Mouse (Mus musculus) lung, embryonic 15.5 days (tissue): Measurements from ENCODE around the gene Tnfrsf19. TPM values are rescaled to one million over a fixed set of nuclear protein-coding genes. Genes with fewer than 3 reads are reported as not detected.

Source experiments
- ATAC-seq: fragments of 200-750 bp; cut with Nextera tagmentation; 2 replicates; pipeline ENCODE4 v1.8.0; 2017; ENCODE audit warnings: moderate number of reproducible peaks, borderline replicate concordance; ENCODE audit not compliant: low FRiP score, low TSS enrichment; ENCODE audit errors: extremely low read depth
- H3K27ac ChIP-seq: fragments of 300-500 bp; sonication (generic); 2 replicates; pipeline ENCODE4 v1.5.1; 2015; ENCODE audit warnings: moderate library complexity, mild to moderate bottlenecking, inconsistent platforms
- H3K27me3 ChIP-seq: fragments of 300-500 bp; sonication (generic); 2 replicates; pipeline ENCODE4 v1.6.1; 2015; ENCODE audit warnings: inconsistent platforms
- H3K36me3 ChIP-seq: fragments of 300-500 bp; sonication (generic); 2 replicates; pipeline ENCODE4 v1.6.1; 2015; ENCODE audit warnings: inconsistent platforms
- H3K4me1 ChIP-seq: fragments of 300-500 bp; sonication (generic); 2 replicates; pipeline ENCODE4 v1.6.1; 2015; ENCODE audit warnings: inconsistent platforms
- H3K4me2 ChIP-seq: fragments of 300-500 bp; sonication (generic); 2 replicates; pipeline ENCODE4 v1.6.1; 2015; ENCODE audit warnings: inconsistent platforms, mild to moderate bottlenecking, moderate library complexity
- H3K4me3 ChIP-seq: fragments of 300-500 bp; sonication (generic); 2 replicates; pipeline ENCODE4 v1.5.1; 2015; ENCODE audit warnings: mild to moderate bottlenecking, inconsistent platforms
- H3K9ac ChIP-seq: fragments of 300-500 bp; sonication (generic); 2 replicates; pipeline ENCODE4 v1.6.1; 2015; ENCODE audit warnings: inconsistent platforms
- H3K9me3 ChIP-seq: fragments of 300-500 bp; sonication (generic); 2 replicates; pipeline ENCODE4 v1.6.1; 2016; ENCODE audit warnings: inconsistent platforms
- WGBS: fragments of 180-500 bp; shearing (Covaris S2); methylation state at CpG from one replicate; pipeline ENCODE4 v1.1.7; 2015; 5-methylcytosine and 5-hydroxymethylcytosine counted together
- polyA plus RNA-seq: library from polyadenylated mRNA; unstranded; fragments of >200 nt; fragmentation: Nextera tagmentation; extraction: Ambion mirVana; gene quantifications from 2 replicates; pipeline ENCODE4 v1.2.1, GENCODE M21; 2015

Tnfrsf19 gene
- polyA plus RNA-seq, 1 experiment from 2014 or later, result 96.5 TPM

DNA sequence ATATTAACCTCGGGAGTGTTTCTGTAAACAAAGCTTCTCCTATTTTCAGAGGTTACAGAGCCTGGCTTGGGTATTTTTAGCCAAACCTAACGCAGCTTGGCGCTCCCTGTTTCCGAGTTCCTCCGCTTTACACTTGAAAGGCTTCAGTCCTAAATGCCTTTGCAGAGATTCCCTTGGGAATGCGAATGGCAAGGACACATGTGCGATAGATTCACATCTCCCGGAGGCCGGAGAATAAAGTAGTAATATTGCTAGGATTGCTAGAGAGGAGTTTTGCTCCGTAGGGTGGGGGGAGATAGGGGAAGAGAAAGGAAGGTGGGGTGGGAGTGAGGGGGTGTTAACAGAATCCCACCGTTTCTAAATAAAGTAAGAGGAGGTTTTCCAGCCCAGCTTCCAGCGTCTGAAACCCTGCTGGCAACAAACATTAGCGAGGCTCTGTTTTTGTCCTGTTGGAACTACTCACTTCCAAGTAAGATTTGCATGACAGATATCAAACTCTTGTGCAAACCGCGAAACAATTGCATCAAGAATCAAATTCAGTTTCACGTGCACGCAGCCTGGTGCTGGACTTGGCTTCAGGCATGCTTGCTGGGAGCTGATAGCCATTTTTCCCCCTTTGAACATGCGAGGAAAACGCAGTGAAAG, 722 bp downstream of the Tnfrsf19 start:
- peak overlapping the region; percentile 59 for H3K9ac ChIP-seq
- H3K27ac ChIP-seq, result peak overlapping the region; percentile 92
- peak overlapping the region; percentile 88 for H3K4me2 ChIP-seq
- H3K9me3 ChIP-seq, result no peaks in the 10 kb centered on the region
- peaks cover 51% of the 10 kb centered on the region for H3K4me1 ChIP-seq
- ATAC-seq, result 0 out of 2 replicates have a peak, but pooled peaks have one; percentile 1
- no peaks in the 10 kb centered on the region for H3K36me3 ChIP-seq
- H3K27me3 ChIP-seq, result no peaks in the 10 kb centered on the region
- H3K4me3 ChIP-seq, result peak overlapping the region; percentile 57
- WGBS, result under 1% methylated on average over 19 of the region's 19 CpGs

DNA sequence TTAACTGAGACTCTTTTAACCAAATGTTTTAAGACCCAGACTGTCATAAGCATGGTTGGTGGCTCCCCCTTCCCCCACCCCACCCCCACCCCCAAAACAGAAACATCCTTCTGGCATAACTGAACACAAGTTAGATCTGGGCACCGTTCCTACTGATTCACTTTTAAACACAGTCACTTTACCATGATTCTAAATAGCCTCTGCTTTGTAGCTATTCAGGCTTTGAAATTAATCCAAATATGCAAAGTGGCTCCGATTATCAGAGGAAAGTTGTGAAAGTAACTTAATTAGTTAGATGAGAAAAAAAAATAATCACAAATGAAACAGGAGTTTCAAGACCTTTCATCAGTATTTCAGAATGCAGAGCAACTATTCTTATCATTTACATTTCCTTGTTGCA, 2.0 kb downstream of the Tnfrsf19 start:
- ATAC-seq, result no peak
- Histone ChIP-seq H3K4me2 (peak overlapping the region; percentile 88), H3K27me3 (no peaks in the 10 kb centered on the region), H3K9me3 (no peaks in the 10 kb centered on the region), H3K27ac (peak overlapping the region; percentile 92), H3K9ac (peak overlapping the region; percentile 59), H3K36me3 (no peaks in the 10 kb centered on the region), H3K4me1 (peaks cover 62% of the 10 kb centered on the region), H3K4me3 (peak overlapping the region; percentile 57)
- 10% methylated on average over 2 of the region's 2 CpGs for WGBS

DNA sequence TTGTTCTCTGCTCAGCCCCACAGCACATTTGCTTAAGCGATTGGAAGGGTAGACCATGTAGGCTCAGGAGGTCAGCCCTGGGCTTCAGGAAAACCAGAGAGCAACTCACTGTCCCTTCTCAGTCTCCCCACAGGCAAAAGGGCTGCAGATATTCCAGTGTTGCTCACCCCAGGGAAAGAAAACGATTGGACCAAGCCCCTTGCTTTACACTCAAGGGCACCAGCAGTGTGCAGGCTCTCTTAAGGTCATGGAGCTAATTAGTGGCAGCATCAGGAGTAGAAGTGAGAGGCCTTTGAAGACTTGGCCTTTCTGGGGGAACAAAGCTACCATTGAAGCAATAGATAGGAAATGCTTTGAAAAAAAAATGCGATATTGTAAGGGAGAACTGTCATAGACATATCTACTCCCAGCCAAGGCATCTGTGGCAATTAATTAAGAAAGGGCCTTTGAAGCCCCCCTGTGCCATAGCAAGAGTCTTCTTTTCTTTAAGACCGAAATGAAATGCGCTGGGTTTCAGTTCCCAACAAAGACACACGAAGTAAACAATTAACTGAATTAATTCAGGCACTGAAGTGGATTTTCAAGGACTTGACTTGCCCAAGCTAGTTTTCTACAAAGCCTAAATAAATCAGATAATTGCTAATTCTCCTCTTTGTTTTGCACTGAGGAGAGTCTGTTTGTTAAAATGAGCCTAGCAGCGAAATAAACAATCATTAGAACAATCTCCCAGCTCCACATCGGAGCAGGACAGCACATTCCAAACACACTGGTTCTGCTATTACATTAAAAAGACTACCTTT, 2.6 kb downstream of the Tnfrsf19 start:
- H3K4me1 ChIP-seq, result peaks cover 65% of the 10 kb centered on the region
- peak overlapping the region; percentile 59 for H3K9ac ChIP-seq
- H3K27me3 ChIP-seq, result no peaks in the 10 kb centered on the region
- H3K4me2 ChIP-seq, result peak overlapping the region; percentile 88
- WGBS, result 7% methylated on average over 8 of the region's 8 CpGs
- H3K36me3 ChIP-seq, result no peaks in the 10 kb centered on the region
- H3K4me3 ChIP-seq, result peak overlapping the region; percentile 57
- no peaks in the 10 kb centered on the region for H3K9me3 ChIP-seq
- H3K27ac ChIP-seq, result peak overlapping the region; percentile 92
- no peak for ATAC-seq

DNA sequence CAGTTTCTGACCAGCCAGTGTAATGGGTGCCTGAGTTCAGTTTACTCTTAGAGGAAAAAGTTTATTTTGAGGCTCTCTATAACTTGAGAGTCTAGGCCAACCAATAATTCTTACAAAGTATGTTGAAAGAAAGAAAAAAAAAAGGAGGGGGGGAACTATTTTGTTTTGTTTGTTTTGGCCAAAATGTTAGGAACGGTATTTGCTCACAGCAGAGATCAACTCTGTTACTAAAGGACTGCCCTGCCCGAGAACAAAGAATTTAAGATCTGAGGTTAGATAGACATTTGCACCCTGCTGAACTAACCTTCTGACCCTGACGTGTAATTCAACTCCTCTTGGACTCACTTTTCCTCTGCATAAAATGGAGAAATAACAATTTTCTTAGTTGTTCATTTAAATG, 4.0 kb downstream of the Tnfrsf19 start:
- H3K4me1 ChIP-seq, result peaks cover 61% of the 10 kb centered on the region
- ATAC-seq, result no peak
- peak overlapping the region; percentile 12; the same call in 1 of the 2 replicates for H3K4me2 ChIP-seq
- peak overlapping the region; percentile 60 for H3K27ac ChIP-seq
- no peak overlapping the region for H3K9ac ChIP-seq
- no peaks in the 10 kb centered on the region for H3K27me3 ChIP-seq
- no peak overlapping the region for H3K4me3 ChIP-seq
- 36% methylated on average over 3 of the region's 3 CpGs for whole genome bisulfite sequencing
- H3K9me3 ChIP-seq, result no peaks in the 10 kb centered on the region
- no peaks in the 10 kb centered on the region for H3K36me3 ChIP-seq

DNA sequence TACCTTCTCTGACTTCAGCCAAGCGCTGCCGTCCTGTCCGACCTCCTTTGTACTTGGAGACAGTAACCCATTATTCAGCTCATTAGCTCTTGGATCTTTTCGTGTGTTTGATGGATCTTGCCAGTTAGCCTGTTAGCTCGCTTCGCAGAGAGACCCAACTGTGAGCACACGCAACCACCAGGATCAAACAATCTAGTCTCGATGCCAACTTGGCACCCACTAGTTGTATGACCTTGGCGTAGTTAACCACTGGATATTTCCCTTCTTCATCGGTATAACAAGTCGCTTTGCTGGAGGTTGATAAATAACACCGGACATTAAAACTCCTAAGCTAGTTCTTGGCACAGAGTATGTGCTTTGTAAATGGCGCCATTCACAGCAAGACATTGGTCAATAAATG, 6.1 kb downstream of the Tnfrsf19 start:
- Histone ChIP-seq H3K4me3 (no peak overlapping the region), H3K36me3 (no peaks in the 10 kb centered on the region), H3K27ac (no peak overlapping the region), H3K4me2 (no peak overlapping the region), H3K9me3 (no peaks in the 10 kb centered on the region), H3K4me1 (peaks cover 63% of the 10 kb centered on the region), H3K27me3 (no peaks in the 10 kb centered on the region), H3K9ac (no peak overlapping the region)
- no peak for ATAC-seq
- 64% methylated on average over 13 of the region's 13 CpGs for WGBS

DNA sequence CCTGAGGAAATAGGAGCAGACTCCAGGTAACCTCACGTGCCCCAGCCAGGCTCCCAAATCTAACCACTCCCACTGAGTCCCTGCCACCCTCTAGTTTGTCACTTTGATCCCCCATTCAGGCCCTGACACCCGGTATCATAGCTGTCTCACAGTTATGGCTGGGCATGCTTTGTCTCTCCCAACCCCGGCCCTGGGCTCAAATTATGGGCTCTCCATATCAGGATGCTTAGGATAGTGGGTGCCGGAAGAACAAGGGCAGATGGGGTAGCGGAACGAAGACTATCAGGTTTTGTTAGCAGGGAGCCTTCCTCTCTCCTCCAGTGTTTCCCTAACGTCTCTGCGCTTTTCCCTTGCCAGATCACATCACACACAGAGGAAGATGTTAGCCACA, 8.2 kb downstream of the Tnfrsf19 start:
- 21% methylated on average over 8 of the region's 8 CpGs for WGBS
- Histone ChIP-seq H3K9ac (peak overlapping the region; percentile 59; the same call in 1 of the 2 replicates), H3K27me3 (no peaks in the 10 kb centered on the region), H3K4me1 (peaks cover 62% of the 10 kb centered on the region), H3K36me3 (no peaks in the 10 kb centered on the region), H3K9me3 (no peaks in the 10 kb centered on the region), H3K4me3 (peak overlapping the region; percentile 78), H3K27ac (peak overlapping the region; percentile 82), H3K4me2 (peak overlapping the region; percentile 98)
- ATAC-seq, result peak; percentile 46; the same call in 1 of the 2 replicates

DNA sequence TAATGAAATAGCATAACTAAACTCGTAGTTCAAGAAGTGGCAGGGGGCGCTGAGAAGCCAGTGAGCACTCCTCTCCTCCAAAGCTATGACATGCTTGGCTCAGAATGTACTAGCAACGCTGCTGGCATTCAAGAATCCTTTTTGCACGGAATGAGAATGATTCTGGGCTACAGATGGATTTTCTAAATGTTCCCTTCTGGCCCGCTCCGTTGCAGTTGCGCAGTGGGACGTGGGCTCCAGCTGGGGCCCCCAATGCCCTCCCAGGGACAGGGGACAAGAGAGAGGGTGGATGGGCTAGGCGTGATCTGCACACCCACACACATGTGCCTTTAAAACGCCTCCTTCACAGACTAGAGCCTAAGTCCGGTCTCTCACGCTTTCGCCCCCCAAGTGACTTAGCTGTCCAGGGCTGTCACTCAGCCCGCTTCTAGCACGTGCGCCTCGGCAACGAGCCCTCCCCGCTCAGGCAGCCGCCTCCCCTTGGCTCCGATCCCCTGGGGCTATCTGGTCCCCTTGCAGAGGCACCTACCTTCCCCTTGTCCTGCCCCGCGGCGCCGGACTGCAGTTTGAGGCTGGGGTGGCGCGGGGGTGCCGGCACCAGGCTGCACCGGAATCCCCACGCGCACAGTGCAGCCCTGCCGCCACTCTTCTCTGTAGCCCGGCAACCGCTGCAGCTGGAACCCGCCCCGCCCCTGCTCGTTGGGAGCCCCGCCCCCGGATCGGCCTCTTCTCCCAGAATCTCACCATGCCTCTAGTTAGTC, 8.8 kb downstream of the Tnfrsf19 start:
- WGBS, result under 1% methylated on average over 40 of the region's 40 CpGs
- Histone ChIP-seq H3K9me3 (no peaks in the 10 kb centered on the region), H3K27me3 (no peaks in the 10 kb centered on the region), H3K9ac (peak overlapping the region; percentile 59), H3K4me1 (peaks cover 58% of the 10 kb centered on the region), H3K4me2 (peak overlapping the region; percentile 98), H3K27ac (peak overlapping the region; percentile 82), H3K4me3 (peak overlapping the region; percentile 78), H3K36me3 (no peaks in the 10 kb centered on the region)
- peak; percentile 90 for ATAC-seq

DNA sequence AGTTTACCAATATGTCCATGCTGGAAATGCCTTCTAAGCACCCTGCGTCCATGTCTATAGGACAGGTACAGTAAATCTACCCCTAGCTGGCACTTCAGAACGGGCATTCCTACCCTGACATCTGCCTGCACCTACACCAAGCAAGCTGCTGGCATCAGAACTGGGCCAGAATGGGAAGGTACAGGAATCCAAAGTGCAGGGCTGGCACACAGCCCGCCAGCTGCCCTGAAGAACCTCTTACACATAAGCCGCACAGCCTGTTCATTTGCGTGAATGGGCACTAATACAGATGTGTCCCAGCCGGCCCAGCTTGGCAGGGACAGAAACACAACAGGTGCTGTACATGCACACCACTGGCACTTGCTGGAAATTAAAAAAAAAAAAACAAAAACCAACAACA, 15.9 kb downstream of the Tnfrsf19 start:
- no peak overlapping the region for H3K4me2 ChIP-seq
- no peak overlapping the region for H3K9ac ChIP-seq
- H3K27me3 ChIP-seq, result no peaks in the 10 kb centered on the region
- H3K36me3 ChIP-seq, result no peaks in the 10 kb centered on the region
- WGBS, result 85% methylated on average over 6 of the region's 6 CpGs
- peaks cover 22% of the 10 kb centered on the region for H3K4me1 ChIP-seq
- H3K27ac ChIP-seq, result no peak overlapping the region
- no peak overlapping the region for H3K4me3 ChIP-seq
- no peaks in the 10 kb centered on the region for H3K9me3 ChIP-seq
- no peak for ATAC-seq

DNA sequence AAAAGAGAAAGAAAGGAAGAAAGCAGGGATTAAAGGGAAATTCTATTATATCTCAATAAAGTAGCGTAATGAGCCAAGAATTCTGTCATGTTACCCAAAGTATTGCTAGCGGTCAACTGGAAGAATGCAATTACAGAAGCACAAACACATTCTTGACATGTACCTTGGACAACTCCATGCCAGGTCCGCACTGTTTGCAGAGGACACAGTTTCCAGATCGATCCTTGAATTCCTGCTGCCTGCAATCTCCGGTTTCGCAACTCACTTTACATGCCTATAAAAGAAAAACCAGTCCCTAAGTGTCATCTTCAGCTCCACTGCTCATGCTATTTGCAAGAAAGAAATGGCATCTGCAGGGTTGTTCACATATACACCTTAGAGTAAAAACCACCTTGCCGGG, 22.3 kb downstream of the Tnfrsf19 start:
- Histone ChIP-seq H3K27me3 (no peaks in the 10 kb centered on the region), H3K9ac (no peak overlapping the region), H3K36me3 (peaks cover 20% of the 10 kb centered on the region; the same call in 1 of the 2 replicates), H3K4me1 (peaks cover 4% of the 10 kb centered on the region; the same call in 1 of the 2 replicates), H3K4me3 (no peak overlapping the region), H3K9me3 (no peaks in the 10 kb centered on the region), H3K4me2 (no peak overlapping the region), H3K27ac (no peak overlapping the region)
- WGBS, result 91% methylated on average over 7 of the region's 7 CpGs
- no peak for ATAC-seq

DNA sequence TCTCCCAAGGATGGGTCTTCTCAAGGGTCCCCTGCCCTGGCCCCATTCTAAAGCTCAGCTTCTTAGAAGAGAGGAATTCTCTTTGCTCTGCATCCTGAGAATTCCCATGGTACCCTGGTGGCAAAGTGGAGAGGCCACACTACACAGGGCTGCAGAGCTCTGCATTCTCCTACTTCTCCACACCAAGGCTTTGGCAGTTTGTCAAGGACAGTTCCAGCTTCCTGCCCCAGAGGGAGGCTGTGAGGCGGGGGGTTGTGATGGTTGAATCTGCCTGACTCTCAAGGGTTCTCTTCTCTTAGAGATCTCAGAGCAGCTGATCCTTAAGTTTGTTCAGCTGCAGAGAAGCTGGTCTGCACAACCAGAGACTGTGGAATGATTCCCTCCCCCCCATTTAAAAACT, 23.9 kb downstream of the Tnfrsf19 start:
- Histone ChIP-seq H3K9ac (no peak overlapping the region), H3K27me3 (no peaks in the 10 kb centered on the region), H3K27ac (no peak overlapping the region), H3K4me3 (no peak overlapping the region), H3K36me3 (peaks cover 23% of the 10 kb centered on the region; the same call in 1 of the 2 replicates), H3K9me3 (no peaks in the 10 kb centered on the region), H3K4me1 (peaks cover 17% of the 10 kb centered on the region), H3K4me2 (no peak overlapping the region)
- 0 out of 2 replicates have a peak, but pooled peaks have one; percentile 5 for ATAC-seq
- WGBS, result 50% methylated on average over 1 of the region's 1 CpGs

DNA sequence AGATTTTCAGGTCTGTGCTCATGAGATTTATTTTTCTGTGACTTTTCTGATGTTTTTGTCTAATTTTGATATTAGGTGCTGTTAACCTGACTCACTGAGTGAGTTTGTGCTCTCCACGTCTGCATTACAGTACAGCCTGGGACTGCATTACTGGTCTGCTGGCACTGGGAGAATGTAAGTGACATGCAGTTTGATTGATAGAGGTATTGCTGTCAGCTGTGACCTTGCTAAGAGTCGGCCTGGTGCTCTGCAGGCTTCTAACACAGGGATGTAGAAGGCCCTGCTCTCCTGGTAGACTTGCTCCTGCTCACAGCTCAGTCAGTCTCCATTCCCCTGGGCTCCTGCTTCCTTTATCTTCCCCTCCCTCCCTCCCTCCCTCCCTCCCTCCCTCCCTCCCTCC, 25.3 kb downstream of the Tnfrsf19 start:
- no peak for ATAC-seq
- WGBS, result 29% methylated on average over 2 of the region's 2 CpGs
- Histone ChIP-seq H3K9me3 (no peaks in the 10 kb centered on the region), H3K4me1 (peaks cover 22% of the 10 kb centered on the region), H3K36me3 (peaks cover 23% of the 10 kb centered on the region; the same call in 1 of the 2 replicates), H3K27me3 (no peaks in the 10 kb centered on the region), H3K27ac (no peak overlapping the region), H3K4me2 (no peak overlapping the region), H3K4me3 (no peak overlapping the region), H3K9ac (no peak overlapping the region)
